Mouse (Mus musculus) layer of hippocampus, adult 2 months (tissue): ENCODE data around the gene Tmem30a. TPM values are rescaled to one million over a fixed set of nuclear protein-coding genes. Genes with fewer than 3 reads are reported as not detected.

Experiments used
- DNase-seq, 2 experiments: peaks; one replicate each; pipeline ENCODE4 v3.0.0; 2022; ENCODE audit warnings: low spot score in 2 of 2
- H3K27ac ChIP-seq: fragments of 200-600 bp; 2 replicates; pipeline ENCODE4 v1.8.1; 2022
- H3K4me3 ChIP-seq: fragments of 200-600 bp; 2 replicates; pipeline ENCODE4 v1.8.1; 2022; ENCODE audit warnings: mild to moderate bottlenecking
- CTCF ChIP-seq: fragments of 200-600 bp; conservative IDR thresholded peaks from 2 replicates; pipeline ENCODE4 v1.8.1; 2022; ENCODE audit warnings: antibody characterized with exemption, mild to moderate bottlenecking, moderate library complexity
- total RNA-seq, 2 experiments: library from RNA; stranded (reverse); gene quantifications; 2 replicates each; pipeline ENCODE4 v1.2.3; 2021

The Tmem30a gene
- total RNA-seq, 2 experiments from 2014 or later: 235 to 247 TPM

- Histone ChIP-seq H3K4me3 (no peak overlapping the region), H3K27ac (no peak overlapping the region)
- TF ChIP-seq CTCF: peak; percentile 70
- DNase-seq: no peak
Measured at GRCm38 (mm10) chr9:79779354-79779753, 14.0 kb downstream of the Tmem30a start.

- TF ChIP-seq CTCF: no peak
- Histone ChIP-seq H3K27ac (no peak overlapping the region), H3K4me3 (no peak overlapping the region)
- no peak for DNase-seq
Measured at GRCm38 (mm10) chr9:79766991-79767545, 26.2 kb downstream of the Tmem30a start.

DNA sequence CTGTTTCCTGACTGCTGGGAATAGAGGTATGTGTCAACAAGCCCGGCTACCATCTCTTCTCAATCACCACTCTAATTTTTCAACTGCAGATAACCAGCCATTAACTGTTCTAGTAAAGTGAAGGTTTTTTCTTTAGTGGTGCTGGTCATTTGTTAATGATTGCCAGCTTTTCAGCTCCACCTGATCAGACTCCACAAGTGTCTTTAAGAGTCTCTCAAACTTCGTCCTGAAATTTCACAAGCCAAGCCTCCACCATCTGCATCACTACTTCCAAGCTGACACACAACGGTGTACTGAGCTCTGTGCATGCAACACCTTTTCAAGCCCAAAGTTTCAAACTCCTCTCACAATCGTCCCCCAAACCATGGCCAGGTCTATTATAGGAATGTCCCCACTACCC lies 28.0 kb downstream of the Tmem30a start:
- H3K4me3 ChIP-seq: no peak overlapping the region
- no peak overlapping the region for H3K27ac ChIP-seq
- TF ChIP-seq CTCF: no peak
- DNase-seq: no peak

DNA sequence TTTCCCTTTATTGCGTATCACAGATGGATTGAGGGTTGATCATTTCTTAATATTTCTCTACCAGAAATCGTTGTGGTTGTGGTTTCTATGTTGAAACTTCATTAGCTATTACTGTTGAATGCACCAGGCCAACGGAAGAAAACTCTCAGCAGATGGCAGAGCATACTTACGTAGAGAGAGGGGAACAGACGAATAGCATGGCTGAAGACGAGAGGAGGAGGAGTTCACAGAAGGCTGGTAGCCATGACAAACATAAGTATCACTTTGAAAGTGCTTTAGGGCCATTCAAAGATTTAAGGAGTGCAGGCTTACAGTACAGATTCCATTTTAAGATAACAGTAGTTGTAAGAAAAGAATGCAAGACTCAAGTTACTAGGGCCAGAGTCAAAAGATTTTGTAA lies 30.8 kb downstream of the Tmem30a start:
- TF ChIP-seq CTCF: no peak
- H3K4me3 ChIP-seq: no peak overlapping the region
- no peak for DNase-seq
- H3K27ac ChIP-seq: no peak overlapping the region

GRCm38 (mm10) chr9:79760076-79760475 lies 33.2 kb downstream of the Tmem30a start:
- no peak for TF ChIP-seq CTCF
- Histone ChIP-seq H3K27ac (peak overlapping the region; percentile 94), H3K4me3 (peak overlapping the region; percentile 80)
- DNase-seq: no peak

DNA sequence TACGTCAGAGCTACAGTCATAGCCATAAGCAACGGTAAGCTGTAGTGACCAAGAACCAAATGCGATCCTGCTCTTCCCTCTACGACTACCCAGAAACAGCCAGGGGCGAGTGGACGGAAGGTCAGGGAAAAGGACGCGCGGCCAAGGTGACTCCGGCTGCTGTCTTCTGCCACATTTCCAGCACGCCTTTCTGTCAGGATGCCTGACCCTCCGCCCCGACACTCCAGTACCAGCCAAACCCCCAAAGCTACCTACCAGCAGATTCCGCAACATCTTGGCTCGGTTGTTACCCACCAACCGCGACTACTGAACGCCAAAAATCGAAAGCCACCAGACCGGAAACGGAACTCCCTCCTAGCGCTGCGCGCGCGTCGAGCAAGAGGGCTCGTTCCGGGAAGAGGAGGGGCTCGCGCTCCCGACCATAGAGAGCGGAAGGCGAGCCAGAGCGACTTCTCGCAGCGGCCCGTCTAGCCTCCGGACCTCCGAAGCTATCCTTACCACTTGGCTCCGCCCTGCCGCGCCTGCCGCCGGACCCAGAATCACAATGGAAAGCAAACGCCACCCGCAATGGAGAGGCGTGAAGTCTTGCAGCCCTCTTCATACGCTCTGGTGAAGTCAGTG lies 33.8 kb downstream of the Tmem30a start, which contains the start of gene Cox7a2:
Cox7a2 (minus strand) TSS at position 494 of the 621 bp plus-strand sequence.
- peak within 1 kb of the TSS; percentile 94 for H3K27ac ChIP-seq
- H3K4me3 ChIP-seq: peak within 1 kb of the TSS; percentile 80
- DNase-seq: peak; percentile 94 to 96
- 0 out of 2 replicates have a peak, but pooled peaks have one; percentile 20 for TF ChIP-seq CTCF

DNA sequence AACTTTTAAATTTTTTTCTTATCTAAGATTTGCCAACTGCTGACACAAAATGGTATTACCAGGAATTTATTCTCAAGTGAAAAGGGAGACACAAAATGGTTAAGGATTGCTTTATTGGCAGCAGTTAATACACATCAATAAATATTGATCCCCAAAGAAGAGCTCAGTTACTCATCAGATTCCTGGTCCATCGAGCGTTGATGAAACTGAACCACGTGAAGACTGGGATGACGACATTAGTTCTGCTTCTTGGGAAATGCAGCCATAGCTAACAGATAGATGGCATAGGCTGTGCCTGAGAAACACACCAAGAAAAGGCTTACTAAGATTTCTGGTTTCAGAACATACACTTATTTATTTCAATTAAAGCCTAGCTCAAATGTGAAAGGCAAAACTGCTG lies 38.0 kb downstream of the Tmem30a start:
- H3K4me3 ChIP-seq: no peak overlapping the region
- no peak for DNase-seq
- H3K27ac ChIP-seq: no peak overlapping the region
- no peak for TF ChIP-seq CTCF

- no peak overlapping the region for H3K4me3 ChIP-seq
- H3K27ac ChIP-seq: no peak overlapping the region
- DNase-seq: no peak
- no peak for TF ChIP-seq CTCF
Measured at GRCm38 (mm10) chr9:79751846-79752245, 41.5 kb downstream of the Tmem30a start.

GRCm38 (mm10) chr9:79750709-79751108 lies 42.6 kb downstream of the Tmem30a start:
- no peak for TF ChIP-seq CTCF
- no peak overlapping the region for H3K4me3 ChIP-seq
- H3K27ac ChIP-seq: no peak overlapping the region
- DNase-seq: no peak

DNA sequence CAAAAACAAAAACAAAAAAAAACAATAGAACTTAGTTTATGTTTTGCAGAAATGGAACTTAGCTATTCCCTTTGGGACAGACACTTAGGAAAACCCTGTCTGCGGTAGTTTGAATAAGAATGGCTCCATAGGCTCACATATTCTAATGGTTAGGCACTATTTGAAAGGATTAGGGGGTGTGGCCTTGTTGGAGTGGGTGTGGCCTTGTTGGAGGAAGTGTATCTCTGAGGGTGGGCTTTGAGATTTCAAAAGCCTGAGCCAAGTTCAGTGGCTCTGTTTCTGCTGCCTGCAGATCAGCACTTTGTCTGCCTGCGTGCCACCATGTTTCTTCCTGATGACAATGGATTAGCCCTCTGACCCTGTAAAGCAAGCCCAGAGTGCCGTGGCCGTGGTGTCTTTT lies 48.3 kb downstream of the Tmem30a start:
- Histone ChIP-seq H3K27ac (no peak overlapping the region), H3K4me3 (no peak overlapping the region)
- TF ChIP-seq CTCF: no peak
- DNase-seq: no peak

DNA sequence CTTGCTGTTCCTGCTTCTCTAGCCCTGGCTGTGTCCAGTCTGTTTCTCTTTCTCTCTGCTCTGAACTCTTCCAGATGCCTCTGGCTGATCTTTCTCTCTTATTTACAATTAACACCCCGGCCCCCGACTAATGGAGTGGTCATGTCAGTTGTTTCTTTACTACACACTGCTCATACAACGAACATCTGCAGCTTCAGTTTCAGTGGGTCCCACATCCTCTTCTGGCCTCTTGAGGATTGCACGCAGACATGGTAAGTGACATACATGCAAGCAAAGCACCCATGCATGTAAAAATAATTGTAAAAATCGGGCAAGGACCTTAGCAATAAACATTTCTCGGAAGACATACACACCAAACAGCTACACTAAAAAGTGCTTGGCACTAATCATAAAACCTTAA lies 57.7 kb downstream of the Tmem30a start:
- TF ChIP-seq CTCF: no peak
- no peak overlapping the region for H3K4me3 ChIP-seq
- no peak for DNase-seq
- H3K27ac ChIP-seq: no peak overlapping the region

DNA sequence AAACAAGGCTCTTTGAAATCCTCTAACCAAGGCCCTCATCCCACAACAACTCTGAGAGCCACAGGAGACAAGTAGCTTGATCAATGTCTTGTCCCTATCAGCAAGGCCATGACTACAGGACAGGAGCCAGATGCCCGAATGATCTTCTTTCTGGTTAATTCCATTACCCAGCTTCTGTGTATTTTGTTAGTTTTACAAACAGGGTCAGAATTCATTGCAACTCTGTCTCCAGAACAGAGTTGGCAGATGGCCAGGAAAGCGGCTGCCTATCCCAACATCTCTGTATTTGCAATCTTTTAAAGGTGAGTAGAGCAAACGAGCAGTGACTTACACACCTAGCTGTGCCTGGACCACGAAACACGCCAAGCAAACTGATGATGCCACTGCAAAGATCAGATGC lies 63.0 kb downstream of the Tmem30a start:
- no peak for DNase-seq
- no peak overlapping the region for H3K27ac ChIP-seq
- no peak overlapping the region for H3K4me3 ChIP-seq
- TF ChIP-seq CTCF: no peak

- H3K27ac ChIP-seq: no peak overlapping the region
- DNase-seq: peak; percentile 38 to 47
- TF ChIP-seq CTCF: peak; percentile 89
Measured at GRCm38 (mm10) chr9:79723090-79723489, 70.2 kb downstream of the Tmem30a start.

GRCm38 (mm10) chr9:79721056-79721455 lies 72.3 kb downstream of the Tmem30a start:
- peak; percentile 85 for TF ChIP-seq CTCF
- no peak overlapping the region for H3K27ac ChIP-seq
- no peak overlapping the region for H3K4me3 ChIP-seq
- DNase-seq: peak; percentile 42 to 64

More at GRCm38 (mm10) chr9:79723090-79723489, 70.2 kb downstream of the Tmem30a start:
- no peak overlapping the region for H3K4me3 ChIP-seq

DNA sequence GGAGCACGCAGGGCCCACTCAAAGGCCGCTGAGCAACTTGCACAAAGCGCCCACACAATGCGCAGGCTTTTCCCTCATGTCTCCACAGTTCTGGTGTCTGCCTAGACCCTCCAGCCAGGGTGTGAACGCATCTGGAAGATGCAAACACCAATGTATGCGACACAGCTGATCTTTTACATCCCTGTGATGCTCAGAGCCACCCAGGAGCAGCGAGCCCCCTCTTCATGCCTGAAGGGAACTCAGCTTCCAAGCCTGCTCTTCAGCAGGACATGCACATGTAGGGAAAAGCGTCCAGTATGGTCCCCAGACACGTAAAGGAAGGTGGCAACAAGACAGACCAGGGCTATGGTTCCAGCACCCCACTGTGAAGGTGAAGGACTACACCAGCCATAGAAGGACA lies 73.2 kb downstream of the Tmem30a start:
- H3K27ac ChIP-seq: no peak overlapping the region
- H3K4me3 ChIP-seq: no peak overlapping the region
- no peak for TF ChIP-seq CTCF
- no peak for DNase-seq
